Mouse (Mus musculus) embryonic facial prominence, embryonic 11.5 days (tissue): ENCODE measurements at regions not wholly inside any gene's neighbourhood (a gene's known extent, or its start where the extent isn't known, plus 50 kb on each side); places are given as distances from the start of the nearest gene placed in this dataset.
A peak's percentile ranks its signal among the peaks of the same experiment; 100 is the strongest.

Source experiments
- ATAC-seq: fragments of 200-750 bp; cut with Nextera tagmentation; replicated peaks from 2 replicates; pipeline ENCODE4 v1.8.0; 2017; ENCODE audit warnings: low read depth; ENCODE audit not compliant: insufficient number of reproducible peaks, low FRiP score, low TSS enrichment
- DNase-seq: peaks from one replicate; pipeline ENCODE4 v3.0.0-alpha.2; 2015; ENCODE audit warnings: low spot score
- H3K27ac ChIP-seq: fragments of 300-500 bp; sonication (generic); replicated peaks from 2 replicates; pipeline ENCODE4 v1.5.1; 2014; ENCODE audit warnings: mild to moderate bottlenecking, low read depth, low read length, control low read depth
- H3K27me3 ChIP-seq: fragments of 300-500 bp; sonication (generic); 2 replicates; pipeline ENCODE4 v1.6.1; 2014; ENCODE audit warnings: mild to moderate bottlenecking, low read length, moderate library complexity, mixed read lengths; ENCODE audit not compliant: control insufficient read depth, insufficient read depth
- H3K36me3 ChIP-seq: fragments of 300-500 bp; sonication (generic); replicated peaks from 2 replicates; pipeline ENCODE4 v1.6.1; 2014; ENCODE audit warnings: low read depth, mild to moderate bottlenecking, low read length, moderate library complexity, mixed read lengths; ENCODE audit not compliant: control insufficient read depth, insufficient read depth
- H3K4me1 ChIP-seq: fragments of 300-500 bp; sonication (generic); 2 replicates; pipeline ENCODE4 v1.6.1; 2014; ENCODE audit warnings: low read length, mixed read lengths; ENCODE audit not compliant: control insufficient read depth, insufficient read depth
- H3K4me2 ChIP-seq: fragments of 300-500 bp; sonication (generic); 2 replicates; pipeline ENCODE4 v1.6.1; 2014; ENCODE audit warnings: low read depth, mild to moderate bottlenecking, control low read depth, low read length, moderate library complexity
- H3K4me3 ChIP-seq: fragments of 300-500 bp; sonication (generic); 2 replicates; pipeline ENCODE4 v1.5.1; 2014; ENCODE audit warnings: low read depth, low read length, control low read depth
- H3K9ac ChIP-seq: fragments of 300-500 bp; sonication (generic); replicated peaks from 2 replicates; pipeline ENCODE4 v1.6.1; 2014; ENCODE audit warnings: mild to moderate bottlenecking, control low read depth, low read length
- H3K9me3 ChIP-seq: fragments of 300-500 bp; sonication (generic); replicated peaks from 2 replicates; pipeline ENCODE4 v1.6.1; 2016; ENCODE audit warnings: mild to moderate bottlenecking, low read length, inconsistent platforms, mixed read lengths; ENCODE audit not compliant: control insufficient read depth
- WGBS: fragments of 180-500 bp; shearing (Covaris S2); extraction: QIAGEN DNeasy Blood & Tissue Kit; methylation state at CpG from one replicate; pipeline ENCODE4 v1.1.7; 2014; 5-methylcytosine and 5-hydroxymethylcytosine counted together

DNA sequence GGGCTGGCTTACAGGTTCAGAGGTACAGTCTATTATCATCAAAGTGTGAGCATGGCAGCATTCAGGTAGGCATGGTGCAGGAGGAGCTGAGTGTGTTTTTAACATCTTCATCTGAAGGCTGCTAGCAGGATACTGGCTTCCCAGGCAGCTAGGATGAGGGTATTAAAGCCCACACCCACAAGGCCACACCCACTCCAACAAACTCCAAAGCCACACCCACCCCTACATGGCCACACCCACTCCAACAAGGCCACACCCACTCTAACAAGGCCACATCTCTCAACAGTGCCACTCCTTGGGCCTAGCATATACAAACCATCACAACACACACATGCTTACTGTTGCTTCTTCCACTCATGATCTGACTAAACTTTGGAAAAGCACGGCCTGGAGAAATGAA, 172.5 kb downstream of the Msrb3 start:
- H3K27ac ChIP-seq: no peak overlapping the region
- peaks cover 2% of the 10 kb centered on the region; the same call in 1 of the 2 replicates for H3K4me1 ChIP-seq
- ATAC-seq (no peak), DNase-seq (no peak)
- no peak overlapping the region for H3K9ac ChIP-seq
- H3K9me3 ChIP-seq: no peaks in the 10 kb centered on the region
- H3K4me2 ChIP-seq: no peak overlapping the region
- H3K36me3 ChIP-seq: no peaks in the 10 kb centered on the region
- 94% methylated on average over 1 of the region's 1 CpGs for WGBS
- H3K27me3 ChIP-seq: no peaks in the 10 kb centered on the region; the same call in 1 of the 2 replicates
- H3K4me3 ChIP-seq: no peak overlapping the region

DNA sequence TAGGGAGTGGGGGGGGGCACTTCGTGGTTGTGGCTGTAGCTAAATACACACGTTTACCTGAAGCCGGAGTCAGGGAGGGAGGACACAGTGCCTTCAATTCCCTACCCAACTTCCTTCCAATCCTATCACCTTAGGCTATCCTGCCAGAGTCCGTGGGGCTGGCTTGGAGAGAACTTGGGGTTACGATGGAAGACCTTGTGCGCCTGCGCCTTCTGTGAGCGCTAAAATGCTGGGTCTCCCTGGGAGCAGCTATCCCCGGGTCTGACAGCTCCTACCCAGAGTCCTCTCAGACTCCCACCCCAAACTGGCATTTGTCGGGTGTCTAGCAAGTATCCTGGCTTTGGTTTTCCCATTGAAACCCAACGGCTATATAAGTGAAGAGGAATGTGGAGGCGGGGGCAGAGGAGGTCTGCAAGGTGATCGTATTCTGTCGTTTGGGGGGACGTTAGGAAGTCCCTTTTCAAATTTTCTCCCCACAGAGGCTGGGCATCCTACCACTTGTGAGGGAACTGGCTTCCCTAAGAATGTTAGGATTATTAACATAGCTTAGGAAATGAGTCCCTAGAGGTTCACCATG, 176.9 kb downstream of the Msrb3 start:
- ATAC-seq (no peak), DNase-seq (peak; percentile 40)
- Histone ChIP-seq H3K4me2 (peak overlapping the region; percentile 51), H3K9me3 (no peaks in the 10 kb centered on the region), H3K36me3 (no peaks in the 10 kb centered on the region), H3K4me3 (peak overlapping the region; percentile 24; the same call in 1 of the 2 replicates), H3K4me1 (peaks cover 5% of the 10 kb centered on the region; the same call in 1 of the 2 replicates), H3K27me3 (no peaks in the 10 kb centered on the region; the same call in 1 of the 2 replicates), H3K9ac (no peak overlapping the region), H3K27ac (no peak overlapping the region)
- WGBS: 3% methylated on average over 15 of the region's 15 CpGs

- Histone ChIP-seq H3K27me3 (no peaks in the 10 kb centered on the region; the same call in 1 of the 2 replicates), H3K4me1 (peaks cover 5% of the 10 kb centered on the region; the same call in 1 of the 2 replicates), H3K4me3 (no peak overlapping the region), H3K9ac (no peak overlapping the region), H3K9me3 (no peaks in the 10 kb centered on the region), H3K27ac (0 out of 2 replicates have a peak overlapping the region, but pooled peaks have one; percentile 31), H3K4me2 (no peak overlapping the region), H3K36me3 (no peaks in the 10 kb centered on the region)
- 21% methylated on average over 3 of the region's 3 CpGs for WGBS
- no peak for DNase-seq
- no peak for ATAC-seq
Observed at GRCm38 (mm10) chr10:120720981-120721380, 177.9 kb downstream of the Msrb3 start.

GRCm38 (mm10) chr10:120720061-120720460, 178.8 kb downstream of the Msrb3 start:
- DNase-seq (peak; percentile 74), ATAC-seq (no peak)
- no peak overlapping the region for H3K4me3 ChIP-seq
- no peak overlapping the region for H3K4me2 ChIP-seq
- H3K9me3 ChIP-seq: no peaks in the 10 kb centered on the region
- H3K27me3 ChIP-seq: no peaks in the 10 kb centered on the region; the same call in 1 of the 2 replicates
- peak overlapping the region; percentile 31; the same call in 1 of the 2 replicates for H3K27ac ChIP-seq
- H3K36me3 ChIP-seq: no peaks in the 10 kb centered on the region
- H3K4me1 ChIP-seq: peaks cover 5% of the 10 kb centered on the region; the same call in 1 of the 2 replicates
- WGBS: 15% methylated on average over 3 of the region's 3 CpGs
- no peak overlapping the region for H3K9ac ChIP-seq

GRCm38 (mm10) chr10:120717159-120717567, 181.7 kb downstream of the Msrb3 start:
- H3K9me3 ChIP-seq: no peaks in the 10 kb centered on the region
- no peak overlapping the region for H3K4me2 ChIP-seq
- ATAC-seq: no peak
- H3K4me1 ChIP-seq: peaks cover 3% of the 10 kb centered on the region; the same call in 1 of the 2 replicates
- peak; percentile 59 for DNase-seq
- no peak overlapping the region for H3K4me3 ChIP-seq
- no peaks in the 10 kb centered on the region for H3K36me3 ChIP-seq
- H3K9ac ChIP-seq: no peak overlapping the region
- WGBS: 45% methylated on average over 11 of the region's 11 CpGs
- 0 out of 2 replicates have a peak overlapping the region, but pooled peaks have one; percentile 36 for H3K27ac ChIP-seq
- H3K27me3 ChIP-seq: no peaks in the 10 kb centered on the region

DNA sequence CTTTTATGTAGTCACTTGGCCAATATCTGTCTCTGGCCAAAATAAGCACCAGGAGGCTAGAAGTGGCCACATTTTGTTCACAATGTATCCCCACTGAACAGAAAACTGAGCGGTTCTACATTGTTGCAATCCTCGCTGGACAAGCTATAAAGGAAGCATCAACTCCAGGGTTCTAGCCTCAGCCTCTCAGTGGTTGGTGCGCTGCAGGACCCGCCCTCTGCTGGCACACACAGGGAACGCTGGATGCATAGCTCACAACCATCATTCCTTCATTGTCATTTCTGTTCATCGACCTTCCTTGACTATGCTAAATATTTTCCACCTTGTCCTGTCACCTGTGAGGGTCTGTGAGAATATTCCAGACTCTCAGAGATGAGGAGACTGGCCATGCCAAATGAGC, 182.5 kb downstream of the Msrb3 start:
- H3K27ac ChIP-seq: no peak overlapping the region
- H3K4me2 ChIP-seq: no peak overlapping the region
- 66% methylated on average over 6 of the region's 6 CpGs for WGBS

DNA sequence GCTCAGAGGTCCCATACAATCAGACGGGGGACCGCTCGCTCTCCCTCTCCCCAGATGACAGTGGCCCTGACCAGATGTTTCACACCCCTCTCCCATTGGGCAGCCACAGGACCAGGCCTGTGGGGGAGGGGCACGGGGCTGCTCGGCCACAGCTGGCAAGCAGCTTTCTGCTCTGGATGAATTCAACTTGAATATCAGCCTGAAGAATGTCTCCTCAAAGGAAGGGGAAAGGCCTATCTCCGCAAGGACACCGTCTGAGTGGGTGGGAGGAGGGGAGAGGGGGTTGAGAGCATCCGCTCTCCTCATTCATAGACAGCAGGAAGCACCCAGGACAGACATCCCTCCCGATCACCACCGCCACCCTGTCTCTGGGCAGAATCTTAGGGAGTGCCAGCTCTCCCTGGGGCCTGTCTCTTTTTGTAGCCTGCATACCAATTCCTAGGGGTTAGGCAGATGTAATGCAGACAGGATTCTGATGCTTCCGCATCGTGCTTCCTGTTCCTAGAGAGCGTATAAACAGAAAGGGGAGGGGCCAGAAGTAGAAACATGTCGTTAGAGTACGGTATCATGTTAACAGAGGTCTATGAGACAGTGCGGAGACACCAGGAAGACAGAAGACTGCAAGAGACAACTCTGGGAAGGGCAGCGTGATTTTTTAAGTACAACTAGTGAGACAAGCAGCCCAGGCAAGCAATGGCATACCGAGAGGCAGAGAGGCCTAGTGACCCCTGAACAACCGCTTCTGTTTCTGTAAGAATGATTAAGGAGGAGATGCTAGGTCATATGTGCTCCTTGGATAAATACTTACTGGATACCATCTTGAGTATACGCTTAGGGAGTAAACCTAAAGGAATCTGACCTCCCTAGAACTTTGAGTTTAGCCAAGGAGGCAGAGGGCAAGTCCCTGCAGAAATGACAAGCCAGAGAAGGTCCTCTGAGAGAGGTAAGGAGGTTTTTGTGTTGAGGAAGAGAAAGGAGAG, 190.8 kb downstream of the Msrb3 start:
- DNase-seq: peak; percentile 71
- Histone ChIP-seq H3K4me2 (peak overlapping the region; percentile 3; the same call in 1 of the 2 replicates), H3K27me3 (no peaks in the 10 kb centered on the region), H3K4me1 (peaks cover 8% of the 10 kb centered on the region), H3K9me3 (no peaks in the 10 kb centered on the region), H3K27ac (peak overlapping the region; percentile 57), H3K4me3 (no peak overlapping the region), H3K36me3 (no peaks in the 10 kb centered on the region), H3K9ac (peak overlapping the region; percentile 40)
- ATAC-seq: peak; percentile 61
- 10% methylated on average over 20 of the region's 20 CpGs for WGBS

More for the DNA sequence above, 182.5 kb downstream of the Msrb3 start:
- Histone ChIP-seq H3K36me3 (no peaks in the 10 kb centered on the region), H3K27me3 (no peaks in the 10 kb centered on the region), H3K9me3 (no peaks in the 10 kb centered on the region), H3K4me3 (no peak overlapping the region), H3K4me1 (peaks cover 3% of the 10 kb centered on the region; the same call in 1 of the 2 replicates), H3K9ac (no peak overlapping the region)
- DNase-seq (no peak), ATAC-seq (no peak)
